Mouse (Mus musculus) hindbrain, embryonic 10.5 days (tissue): ENCODE measurements around the gene Cd81. TPM values are rescaled to one million over a fixed set of nuclear protein-coding genes. Genes with fewer than 3 reads are reported as not detected.

Experiments
- DNase-seq: peaks from one replicate; pipeline ENCODE4 v3.0.0-alpha.2; 2017; ENCODE audit warnings: low spot score
- H3K27ac ChIP-seq: fragments of 300-500 bp; sonication (generic); 2 replicates; pipeline ENCODE4 v1.5.1; 2016; ENCODE audit warnings: mild to moderate bottlenecking, moderate library complexity
- H3K27me3 ChIP-seq: fragments of 300-500 bp; sonication (generic); 2 replicates; pipeline ENCODE4 v1.6.1; 2016; ENCODE audit warnings: mild to moderate bottlenecking; ENCODE audit not compliant: poor library complexity, insufficient read depth, severe bottlenecking
- H3K36me3 ChIP-seq: fragments of 300-500 bp; sonication (generic); 2 replicates; pipeline ENCODE4 v1.6.1; 2016; ENCODE audit warnings: mild to moderate bottlenecking, moderate library complexity
- H3K4me1 ChIP-seq: fragments of 300-500 bp; sonication (generic); replicated peaks from 2 replicates; pipeline ENCODE4 v1.6.1; 2016; ENCODE audit warnings: mild to moderate bottlenecking
- H3K4me3 ChIP-seq: fragments of 300-500 bp; sonication (generic); 2 replicates; pipeline ENCODE4 v1.5.1; 2016; ENCODE audit warnings: mild to moderate bottlenecking, moderate library complexity
- H3K9me3 ChIP-seq: fragments of 300-500 bp; sonication (generic); 2 replicates; pipeline ENCODE4 v1.6.1; 2016; ENCODE audit warnings: mild to moderate bottlenecking, moderate library complexity
- WGBS: fragments of 180-500 bp; shearing (Covaris S2); methylation state at CpG from one replicate; pipeline ENCODE4 v1.1.7; 2016; 5-methylcytosine and 5-hydroxymethylcytosine counted together
- polyA plus RNA-seq: library from polyadenylated mRNA; unstranded; fragments of >200 nt; fragmentation: Nextera tagmentation; extraction: Ambion mirVana; gene quantifications from 2 replicates; pipeline ENCODE4 v1.2.1, GENCODE M21; 2016

Cd81 gene
- polyA plus RNA-seq, result 238 and 265 TPM in 2 replicates

- under 1% methylated on average over 37 of the region's 37 CpGs for WGBS
- Histone ChIP-seq H3K4me1 (peaks cover 53% of the 10 kb centered on the region), H3K9me3 (no peaks in the 10 kb centered on the region), H3K4me3 (peak within 1 kb of the TSS; percentile 95), H3K27me3 (no peaks in the 10 kb centered on the region; the same call in 1 of the 2 replicates), H3K27ac (peak within 1 kb of the TSS; percentile 95), H3K36me3 (peaks cover 18% of the 10 kb centered on the region)
- DNase-seq, result peak; percentile 85
Observed at GRCm38 (mm10) chr7:143052626-143053007, at the start of gene Cd81. TSS of gene Cd81 (plus strand) at chr7:143052739.

GRCm38 (mm10) chr7:143004727-143005343 is 47.7 kb upstream of the Cd81 start, which contains the start of gene Tspan32:
TSS of gene Tspan32 (plus strand) at chr7:143005046.
- DNase-seq, result no peak
- Histone ChIP-seq H3K27me3 (no peaks in the 10 kb centered on the region), H3K4me1 (peaks cover 37% of the 10 kb centered on the region), H3K4me3 (peak within 1 kb of the TSS; percentile 23; the same call in 1 of the 2 replicates), H3K36me3 (no peaks in the 10 kb centered on the region), H3K27ac (peak within 1 kb of the TSS; percentile 79), H3K9me3 (no peaks in the 10 kb centered on the region)
- 77% methylated on average over 4 of the region's 4 CpGs for WGBS

GRCm38 (mm10) chr7:143005344-143006096 is 47.0 kb upstream of the Cd81 start:
- Histone ChIP-seq H3K4me1 (peaks cover 37% of the 10 kb centered on the region), H3K9me3 (no peaks in the 10 kb centered on the region), H3K36me3 (no peaks in the 10 kb centered on the region), H3K27me3 (no peaks in the 10 kb centered on the region), H3K4me3 (peak overlapping the region; percentile 23; the same call in 1 of the 2 replicates), H3K27ac (peak overlapping the region; percentile 79)
- WGBS, result 87% methylated on average over 6 of the region's 6 CpGs
- no peak for DNase-seq

GRCm38 (mm10) chr7:143006097-143006755 is 46.3 kb upstream of the Cd81 start:
- Histone ChIP-seq H3K27ac (peak overlapping the region; percentile 79), H3K36me3 (no peaks in the 10 kb centered on the region), H3K4me3 (peak overlapping the region; percentile 23), H3K9me3 (no peaks in the 10 kb centered on the region), H3K27me3 (no peaks in the 10 kb centered on the region), H3K4me1 (peaks cover 42% of the 10 kb centered on the region)
- no peak for DNase-seq
- WGBS, result 76% methylated on average over 2 of the region's 2 CpGs

- DNase-seq, result no peak
- no peaks in the 10 kb centered on the region for H3K27me3 ChIP-seq
- H3K4me3 ChIP-seq, result peak overlapping the region; percentile 23; the same call in 1 of the 2 replicates
- WGBS, result 89% methylated on average over 8 of the region's 8 CpGs
- H3K36me3 ChIP-seq, result no peaks in the 10 kb centered on the region
- H3K9me3 ChIP-seq, result no peaks in the 10 kb centered on the region
- H3K4me1 ChIP-seq, result peaks cover 47% of the 10 kb centered on the region
- peak overlapping the region; percentile 79 for H3K27ac ChIP-seq
Observed at GRCm38 (mm10) chr7:143006756-143007598, 45.6 kb upstream of the Cd81 start.

- peak overlapping the region; percentile 16; the same call in 1 of the 2 replicates for H3K4me3 ChIP-seq
- 42% methylated on average over 17 of the region's 17 CpGs for WGBS
- DNase-seq, result peak; percentile 91
- H3K27me3 ChIP-seq, result no peaks in the 10 kb centered on the region
- peaks cover 51% of the 10 kb centered on the region for H3K4me1 ChIP-seq
- H3K36me3 ChIP-seq, result no peaks in the 10 kb centered on the region
- H3K27ac ChIP-seq, result peak overlapping the region; percentile 79
- no peaks in the 10 kb centered on the region for H3K9me3 ChIP-seq
Observed at GRCm38 (mm10) chr7:143007599-143008369, 44.8 kb upstream of the Cd81 start.

GRCm38 (mm10) chr7:143008370-143008926 is 44.1 kb upstream of the Cd81 start:
- WGBS, result 70% methylated on average over 8 of the region's 8 CpGs
- H3K36me3 ChIP-seq, result no peaks in the 10 kb centered on the region
- no peak for DNase-seq
- H3K4me3 ChIP-seq, result peak overlapping the region; percentile 16; the same call in 1 of the 2 replicates
- no peaks in the 10 kb centered on the region for H3K9me3 ChIP-seq
- no peaks in the 10 kb centered on the region for H3K27me3 ChIP-seq
- peaks cover 50% of the 10 kb centered on the region for H3K4me1 ChIP-seq
- H3K27ac ChIP-seq, result peak overlapping the region; percentile 79

- no peaks in the 10 kb centered on the region for H3K36me3 ChIP-seq
- H3K4me1 ChIP-seq, result peaks cover 56% of the 10 kb centered on the region
- peak; percentile 26 for DNase-seq
- H3K9me3 ChIP-seq, result no peaks in the 10 kb centered on the region
- 58% methylated on average over 3 of the region's 4 CpGs for WGBS
- no peak overlapping the region for H3K4me3 ChIP-seq
- no peaks in the 10 kb centered on the region for H3K27me3 ChIP-seq
- peak overlapping the region; percentile 79 for H3K27ac ChIP-seq
Observed at GRCm38 (mm10) chr7:143008996-143009665, 43.4 kb upstream of the Cd81 start.

- 85% methylated on average over 4 of the region's 4 CpGs for WGBS
- H3K36me3 ChIP-seq, result no peaks in the 10 kb centered on the region
- no peak overlapping the region for H3K27ac ChIP-seq
- no peak for DNase-seq
- no peak overlapping the region for H3K4me3 ChIP-seq
- H3K4me1 ChIP-seq, result peaks cover 56% of the 10 kb centered on the region
- no peaks in the 10 kb centered on the region for H3K27me3 ChIP-seq
- H3K9me3 ChIP-seq, result no peaks in the 10 kb centered on the region
Observed at GRCm38 (mm10) chr7:143009996-143010395, 42.5 kb upstream of the Cd81 start.

- DNase-seq, result no peak
- WGBS, result 95% methylated on average over 1 of the region's 1 CpGs
Observed at GRCm38 (mm10) chr7:143011226-143011625, 41.3 kb upstream of the Cd81 start.

GRCm38 (mm10) chr7:143012230-143012875 is 40.2 kb upstream of the Cd81 start:
- H3K4me3 ChIP-seq, result no peak overlapping the region
- no peak overlapping the region for H3K27ac ChIP-seq
- no peaks in the 10 kb centered on the region for H3K9me3 ChIP-seq
- peaks cover 62% of the 10 kb centered on the region for H3K4me1 ChIP-seq
- WGBS, result 88% methylated on average over 5 of the region's 5 CpGs
- H3K27me3 ChIP-seq, result no peaks in the 10 kb centered on the region
- no peaks in the 10 kb centered on the region for H3K36me3 ChIP-seq
- DNase-seq, result no peak

More at GRCm38 (mm10) chr7:143011226-143011625, 41.3 kb upstream of the Cd81 start:
- no peak overlapping the region for H3K27ac ChIP-seq
- peaks cover 60% of the 10 kb centered on the region for H3K4me1 ChIP-seq
- H3K4me3 ChIP-seq, result no peak overlapping the region
- no peaks in the 10 kb centered on the region for H3K36me3 ChIP-seq
- no peaks in the 10 kb centered on the region for H3K9me3 ChIP-seq
- H3K27me3 ChIP-seq, result no peaks in the 10 kb centered on the region
